Mouse (Mus musculus) kidney, adult 2 months (tissue): ENCODE results near the gene Alg14.

Source experiments
- CTCF ChIP-seq: fragments of 200-500 bp; conservative IDR thresholded peaks from 2 replicates; pipeline ENCODE4 v1.5.1; 2011; ENCODE audit warnings: low read depth, mild to moderate bottlenecking, control low read depth, low read length, moderate library complexity, mixed read lengths; ENCODE audit not compliant: insufficient read depth, insufficient read length
- POLR2A ChIP-seq: fragments of 200-500 bp; IDR thresholded peaks from one replicate; pipeline ENCODE4 v1.6.1; 2011; ENCODE audit warnings: low read depth, low read length, control low read depth

GRCm38 (mm10) chr3:121373897-121374441 lies 82.4 kb downstream of the Alg14 start:
- TF ChIP-seq POLR2A (no peak), CTCF (no peak)
